Mouse (Mus musculus) cortical plate, adult 2 months (tissue): ENCODE data around the gene Gm47283.
"Not testable (repeated sequence)": the region's sequence is repeated elsewhere in the genome, so short reads cannot be mapped to it uniquely, and the experiment has no call there.

Experiments
- CTCF ChIP-seq: fragments of 200-500 bp; IDR thresholded peaks from 2 replicates; pipeline ENCODE4 v1.5.1; 2011; ENCODE audit warnings: mild to moderate bottlenecking, control low read depth, low read length; ENCODE audit not compliant: insufficient read depth; ENCODE audit errors: extremely low read depth
- POLR2A ChIP-seq: fragments of 200-500 bp; IDR thresholded peaks from 2 replicates; pipeline ENCODE4 v1.6.1; 2011; ENCODE audit warnings: mild to moderate bottlenecking, low read length, control low read depth; ENCODE audit not compliant: insufficient read depth; ENCODE audit errors: extremely low read depth

- not testable (repeated sequence) for TF ChIP-seq POLR2A, CTCF
Observed at GRCm38 (mm10) chrY:90754721-90755120, 29.8 kb upstream of the Gm47283 start, which contains the start of gene Gm21860.
